Mouse (Mus musculus): ENCODE data around the gene Mpst.

- no peak for TF ChIP-seq CTCF (IDR thresholded peaks at IDR 0.05; ENCODE audit: low read depth, low read length)
- no peak for TF ChIP-seq POLR2AphosphoS5 (IDR thresholded peaks at IDR 0.05; ENCODE audit: insufficient replicate concordance, low read depth, low read length)
- no peak for TF ChIP-seq GATA2 (IDR thresholded peaks at IDR 0.05; ENCODE audit: borderline replicate concordance, low read depth, low read length)
- TF ChIP-seq GATA1 (IDR thresholded peaks at IDR 0.05; ENCODE audit: borderline replicate concordance, low read length) = no peak
- no peak for TF ChIP-seq TAL1 (conservative IDR thresholded peaks at IDR 0.05; ENCODE audit: low read depth, low read length)
Observed at GRCm38 (mm10) chr15:78383450-78384219, 22.6 kb upstream of the Mpst start.
